Mouse (Mus musculus): ENCODE data around the gene Clip3.

Gene Clip3

GRCm38 (mm10) chr7:30291215-30292131, at the start of gene Clip3:
Gene Clip3 (plus strand): TSS chr7:30291728.
- peak; percentile 76 for DNase-seq (ENCODE audit: low spot score)

- peak; percentile 52 for DNase-seq (ENCODE audit: low spot score)
Measured at GRCm38 (mm10) chr7:30251956-30252954, 39.3 kb upstream of the Clip3 start.

- DNase-seq (ENCODE audit: low spot score): no peak
Measured at GRCm38 (mm10) chr7:30265041-30265440, 26.5 kb upstream of the Clip3 start.

- DNase-seq (ENCODE audit: low spot score): no peak
Measured at GRCm38 (mm10) chr7:30265531-30265930, 26.0 kb upstream of the Clip3 start.

- DNase-seq (ENCODE audit: low spot score): no peak
Measured at GRCm38 (mm10) chr7:30265935-30266334, 25.6 kb upstream of the Clip3 start.

GRCm38 (mm10) chr7:30266780-30267179, 24.7 kb upstream of the Clip3 start:
- no peak for DNase-seq (ENCODE audit: low spot score)

GRCm38 (mm10) chr7:30269641-30270040, 21.9 kb upstream of the Clip3 start:
- no peak for DNase-seq (ENCODE audit: low spot score)

GRCm38 (mm10) chr7:30274383-30274782, 17.1 kb upstream of the Clip3 start:
- no peak for DNase-seq (ENCODE audit: low spot score)

- no peak for DNase-seq (ENCODE audit: low spot score)
Measured at GRCm38 (mm10) chr7:30278911-30279310, 12.6 kb upstream of the Clip3 start.

GRCm38 (mm10) chr7:30279536-30279935, 12.0 kb upstream of the Clip3 start:
- no peak for DNase-seq (ENCODE audit: low spot score)

GRCm38 (mm10) chr7:30279951-30280669, 11.4 kb upstream of the Clip3 start, which contains the start of the genes Thap8 and Wdr62:
Gene Thap8 (plus strand): TSS chr7:30280094.
Gene Wdr62 (minus strand): TSS chr7:30280419.
- peak; percentile 92 for DNase-seq (ENCODE audit: low spot score)

GRCm38 (mm10) chr7:30280670-30281138, 10.8 kb upstream of the Clip3 start:
- peak; percentile 90 for DNase-seq (ENCODE audit: low spot score)

GRCm38 (mm10) chr7:30281522-30281921, 10.0 kb upstream of the Clip3 start:
- DNase-seq (ENCODE audit: low spot score): no peak

GRCm38 (mm10) chr7:30282740-30283139, 8.8 kb upstream of the Clip3 start:
- no peak for DNase-seq (ENCODE audit: low spot score)

GRCm38 (mm10) chr7:30286701-30287410, 4.7 kb upstream of the Clip3 start:
- no peak for DNase-seq (ENCODE audit: low spot score)

GRCm38 (mm10) chr7:30288046-30288445, 3.5 kb upstream of the Clip3 start:
- no peak for DNase-seq (ENCODE audit: low spot score)

- no peak for DNase-seq (ENCODE audit: low spot score)
Measured at GRCm38 (mm10) chr7:30289071-30289713, 2.3 kb upstream of the Clip3 start.

- no peak for DNase-seq (ENCODE audit: low spot score)
Measured at GRCm38 (mm10) chr7:30289714-30290399, 1.7 kb upstream of the Clip3 start.

GRCm38 (mm10) chr7:30293795-30294194, 2.3 kb downstream of the Clip3 start:
- no peak for DNase-seq (ENCODE audit: low spot score)

- DNase-seq (ENCODE audit: low spot score): no peak
Measured at GRCm38 (mm10) chr7:30294296-30294695, 2.8 kb downstream of the Clip3 start.

Data from urinary bladder, postnatal 14 days (tissue).